Mouse (Mus musculus): ENCODE data around the gene Dysf. TPM values are rescaled to one million over a fixed set of nuclear protein-coding genes. Genes with fewer than 3 reads are reported as not detected.
"Not testable (repeated sequence)": the region's sequence is repeated elsewhere in the genome, so short reads cannot be mapped to it uniquely, and the experiment has no call there.

Gene Dysf
- polyA plus RNA-seq, 1 experiment = 20.7 TPM

DNA sequence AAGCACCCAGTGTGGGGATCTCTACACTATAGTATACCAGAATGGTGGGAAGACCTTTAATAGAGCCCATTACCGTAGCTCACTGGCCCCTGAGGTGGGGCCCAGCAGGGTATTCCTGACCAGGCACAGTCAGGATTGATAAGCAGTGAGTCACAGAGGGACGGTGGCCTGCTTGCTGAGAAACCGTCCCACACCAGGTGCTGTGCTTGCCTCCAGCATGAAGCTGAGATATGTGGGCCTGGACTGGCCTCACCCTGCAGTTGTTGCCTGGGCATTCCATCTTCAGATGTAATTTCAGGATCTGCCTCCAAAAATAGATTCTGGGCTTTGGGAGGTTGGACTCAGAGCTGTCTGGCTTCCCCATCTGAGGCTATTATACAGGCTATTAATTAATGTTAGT lies 13.6 kb downstream of the Dysf start:
- Histone ChIP-seq H3K36me3 (ENCODE audit: control insufficient read depth, insufficient read depth, low read length) (no peaks in the 10 kb centered on the region), H3K4me3 (ENCODE audit: insufficient read depth, low read depth, low read length) (no peak overlapping the region), H3K27ac (ENCODE audit: insufficient read depth, low read depth, low read length) (no peak overlapping the region), H3K27me3 (replicated peaks; ENCODE audit: control insufficient read depth, insufficient read depth, low read length) (no peaks in the 10 kb centered on the region), H3K4me1 (ENCODE audit: control insufficient read depth, insufficient read depth, low read length) (no peaks in the 10 kb centered on the region)
- 73% methylated on average over 3 of the region's 3 CpGs for WGBS
- no peak for DNase-seq
- TF ChIP-seq CTCF (conservative IDR thresholded peaks at IDR 0.05; ENCODE audit: insufficient read depth, insufficient read length, low read depth, low read length) = no peak
- no peak for TF ChIP-seq POLR2A (IDR thresholded peaks at IDR 0.05; ENCODE audit: low read depth, low read length)

DNA sequence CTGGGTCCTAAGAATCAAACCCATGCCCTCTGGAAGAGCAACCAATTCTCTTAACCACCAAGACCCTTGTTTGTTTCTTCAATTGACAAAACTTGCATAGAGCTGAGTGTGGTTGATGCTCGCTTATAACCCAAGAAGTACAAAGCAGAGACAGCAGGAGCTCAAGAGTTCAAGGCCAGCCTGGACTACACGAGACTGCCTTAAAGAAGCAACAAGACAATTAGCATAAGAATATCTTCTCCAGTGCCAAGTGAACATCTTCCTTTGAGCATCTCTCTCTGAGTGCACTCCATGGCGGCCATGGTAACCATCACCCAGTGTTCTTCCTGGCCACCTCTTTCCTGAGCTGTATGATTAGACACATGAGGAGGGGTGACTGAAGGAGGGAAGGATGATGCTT lies 17.2 kb downstream of the Dysf start:
- WGBS = 88% methylated on average over 3 of the region's 3 CpGs
- no peaks in the 10 kb centered on the region for H3K4me1 ChIP-seq (ENCODE audit: control insufficient read depth, insufficient read depth, low read length)
- no peak for TF ChIP-seq POLR2A (IDR thresholded peaks at IDR 0.05; ENCODE audit: low read depth, low read length)
- no peak for TF ChIP-seq CTCF (conservative IDR thresholded peaks at IDR 0.05; ENCODE audit: insufficient read depth, insufficient read length, low read depth, low read length)
- no peaks in the 10 kb centered on the region for H3K36me3 ChIP-seq (ENCODE audit: control insufficient read depth, insufficient read depth, low read length)
- H3K4me3 ChIP-seq (ENCODE audit: insufficient read depth, low read depth, low read length) = no peak overlapping the region
- no peaks in the 10 kb centered on the region for H3K27me3 ChIP-seq (replicated peaks; ENCODE audit: control insufficient read depth, insufficient read depth, low read length)
- H3K27ac ChIP-seq (ENCODE audit: insufficient read depth, low read depth, low read length) = no peak overlapping the region
- DNase-seq = no peak

- H3K27me3 ChIP-seq (replicated peaks; ENCODE audit: control insufficient read depth, insufficient read depth, low read length) = no peaks in the 10 kb centered on the region
- no peak overlapping the region for H3K27ac ChIP-seq (ENCODE audit: insufficient read depth, low read depth, low read length)
- peak; percentile 34 for DNase-seq
- H3K4me3 ChIP-seq (ENCODE audit: insufficient read depth, low read depth, low read length) = no peak overlapping the region
- TF ChIP-seq CTCF (conservative IDR thresholded peaks at IDR 0.05; ENCODE audit: insufficient read depth, insufficient read length, low read depth, low read length) = no peak
- TF ChIP-seq POLR2A (IDR thresholded peaks at IDR 0.05; ENCODE audit: low read depth, low read length) = no peak
- no peaks in the 10 kb centered on the region for H3K36me3 ChIP-seq (ENCODE audit: control insufficient read depth, insufficient read depth, low read length)
- no peaks in the 10 kb centered on the region for H3K4me1 ChIP-seq (ENCODE audit: control insufficient read depth, insufficient read depth, low read length)
These were observed 20.4 kb downstream of the Dysf start for GRCm38 (mm10) chr6:84028791-84029190.

DNA sequence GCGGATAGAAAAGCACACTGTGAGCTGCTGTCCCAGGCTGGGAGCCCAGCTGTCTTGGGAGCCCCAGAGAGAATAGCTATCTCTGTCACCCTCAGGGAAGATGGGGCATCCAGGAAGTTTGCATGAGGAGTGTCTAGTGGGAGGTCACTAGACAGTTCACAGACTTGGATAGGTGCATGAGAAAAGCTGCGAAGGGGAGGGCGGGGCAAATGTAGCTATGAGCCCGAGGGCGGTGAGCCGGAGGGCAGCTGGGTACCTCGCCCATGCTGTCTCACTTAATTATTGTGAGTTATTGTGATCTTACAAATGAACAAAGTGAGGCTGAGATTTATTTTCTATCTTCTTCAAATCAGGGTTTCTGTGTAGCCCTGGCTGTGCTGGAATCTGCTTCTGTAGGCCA lies 21.4 kb downstream of the Dysf start:
- H3K36me3 ChIP-seq (ENCODE audit: control insufficient read depth, insufficient read depth, low read length) = no peaks in the 10 kb centered on the region
- no peak for TF ChIP-seq POLR2A (IDR thresholded peaks at IDR 0.05; ENCODE audit: low read depth, low read length)
- TF ChIP-seq CTCF (conservative IDR thresholded peaks at IDR 0.05; ENCODE audit: insufficient read depth, insufficient read length, low read depth, low read length) = no peak
- H3K4me3 ChIP-seq (ENCODE audit: insufficient read depth, low read depth, low read length) = no peak overlapping the region
- no peaks in the 10 kb centered on the region for H3K27me3 ChIP-seq (replicated peaks; ENCODE audit: control insufficient read depth, insufficient read depth, low read length)
- no peak overlapping the region for H3K27ac ChIP-seq (ENCODE audit: insufficient read depth, low read depth, low read length)
- 82% methylated on average over 7 of the region's 7 CpGs for WGBS
- no peaks in the 10 kb centered on the region for H3K4me1 ChIP-seq (ENCODE audit: control insufficient read depth, insufficient read depth, low read length)
- no peak for DNase-seq

DNA sequence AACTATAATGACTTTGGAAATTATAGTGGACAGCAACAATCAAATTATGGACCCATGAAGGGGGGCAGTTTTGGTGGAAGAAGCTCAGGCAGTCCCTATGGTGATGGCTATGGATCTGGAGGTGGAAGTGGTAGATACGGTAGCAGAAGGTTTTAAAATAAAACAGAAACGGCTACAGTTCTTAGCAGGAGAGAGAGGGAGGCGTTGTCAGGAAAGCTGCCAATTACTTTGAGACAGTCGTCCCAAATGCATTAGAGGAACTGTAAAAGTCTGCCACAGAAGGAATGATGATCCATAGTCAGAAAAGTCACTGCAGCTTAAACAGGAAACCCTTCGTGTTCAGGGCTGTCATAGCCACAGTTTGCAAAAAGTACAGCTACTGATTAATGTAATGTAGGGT lies 24.1 kb downstream of the Dysf start:
- WGBS = 42% methylated on average over 5 of the region's 5 CpGs
- H3K4me1 ChIP-seq (ENCODE audit: control insufficient read depth, insufficient read depth, low read length); H3K27ac ChIP-seq (ENCODE audit: insufficient read depth, low read depth, low read length); H3K27me3 ChIP-seq (replicated peaks; ENCODE audit: control insufficient read depth, insufficient read depth, low read length); DNase-seq; H3K36me3 ChIP-seq (ENCODE audit: control insufficient read depth, insufficient read depth, low read length); H3K4me3 ChIP-seq (ENCODE audit: insufficient read depth, low read depth, low read length): not testable (repeated sequence)

- Histone ChIP-seq H3K4me3 (ENCODE audit: insufficient read depth, low read depth, low read length) (no peak overlapping the region), H3K27me3 (replicated peaks; ENCODE audit: control insufficient read depth, insufficient read depth, low read length) (no peaks in the 10 kb centered on the region), H3K27ac (ENCODE audit: insufficient read depth, low read depth, low read length) (no peak overlapping the region), H3K4me1 (ENCODE audit: control insufficient read depth, insufficient read depth, low read length) (no peaks in the 10 kb centered on the region), H3K36me3 (ENCODE audit: control insufficient read depth, insufficient read depth, low read length) (no peaks in the 10 kb centered on the region; the same call in 1 of the 2 replicates)
- DNase-seq = no peak
- no peak for TF ChIP-seq CTCF (conservative IDR thresholded peaks at IDR 0.05; ENCODE audit: insufficient read depth, insufficient read length, low read depth, low read length)
- no peak for TF ChIP-seq POLR2A (IDR thresholded peaks at IDR 0.05; ENCODE audit: low read depth, low read length)
- WGBS = 78% methylated on average over 6 of the region's 6 CpGs
These were observed 35.0 kb downstream of the Dysf start for GRCm38 (mm10) chr6:84043251-84043940.

DNA sequence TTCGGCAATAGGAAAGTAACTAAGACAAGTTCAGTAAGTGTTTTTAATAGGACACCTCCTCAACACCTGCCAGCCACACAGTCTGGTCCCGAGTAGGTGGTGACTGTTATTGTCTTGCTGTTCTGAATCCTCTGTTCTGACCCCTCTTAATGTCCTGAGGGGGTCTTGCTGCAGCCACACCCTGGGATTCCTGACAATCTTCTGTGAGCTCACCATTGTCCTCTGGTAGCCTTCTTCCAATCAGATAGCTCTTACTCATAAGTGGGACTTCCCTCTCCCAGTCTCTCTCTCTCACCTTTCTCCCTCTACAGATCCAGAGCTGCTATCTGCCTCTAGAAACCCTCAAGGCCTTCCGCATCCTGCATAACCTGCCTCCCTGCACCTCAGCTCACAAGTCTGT lies 36.3 kb downstream of the Dysf start:
- TF ChIP-seq CTCF (conservative IDR thresholded peaks at IDR 0.05; ENCODE audit: insufficient read depth, insufficient read length, low read depth, low read length) = no peak
- no peak for TF ChIP-seq POLR2A (IDR thresholded peaks at IDR 0.05; ENCODE audit: low read depth, low read length)
- Histone ChIP-seq H3K27me3 (replicated peaks; ENCODE audit: control insufficient read depth, insufficient read depth, low read length) (no peaks in the 10 kb centered on the region), H3K4me3 (ENCODE audit: insufficient read depth, low read depth, low read length) (no peak overlapping the region), H3K4me1 (ENCODE audit: control insufficient read depth, insufficient read depth, low read length) (no peaks in the 10 kb centered on the region), H3K27ac (ENCODE audit: insufficient read depth, low read depth, low read length) (no peak overlapping the region), H3K36me3 (ENCODE audit: control insufficient read depth, insufficient read depth, low read length) (no peaks in the 10 kb centered on the region; the same call in 1 of the 2 replicates)
- 89% methylated on average over 3 of the region's 3 CpGs for WGBS
- DNase-seq = no peak

Measured in kidney, adult 2 months (tissue).